Mouse (Mus musculus) lung, adult 18-20 months (tissue): ENCODE measurements around the gene Vps51.

ENCODE experiments used
- DNase-seq, 2 experiments: peaks; one replicate each; pipeline ENCODE4 v3.0.0; 2022; ENCODE audit warnings: mixed read lengths in 2 of 2

Vps51 gene

DNA sequence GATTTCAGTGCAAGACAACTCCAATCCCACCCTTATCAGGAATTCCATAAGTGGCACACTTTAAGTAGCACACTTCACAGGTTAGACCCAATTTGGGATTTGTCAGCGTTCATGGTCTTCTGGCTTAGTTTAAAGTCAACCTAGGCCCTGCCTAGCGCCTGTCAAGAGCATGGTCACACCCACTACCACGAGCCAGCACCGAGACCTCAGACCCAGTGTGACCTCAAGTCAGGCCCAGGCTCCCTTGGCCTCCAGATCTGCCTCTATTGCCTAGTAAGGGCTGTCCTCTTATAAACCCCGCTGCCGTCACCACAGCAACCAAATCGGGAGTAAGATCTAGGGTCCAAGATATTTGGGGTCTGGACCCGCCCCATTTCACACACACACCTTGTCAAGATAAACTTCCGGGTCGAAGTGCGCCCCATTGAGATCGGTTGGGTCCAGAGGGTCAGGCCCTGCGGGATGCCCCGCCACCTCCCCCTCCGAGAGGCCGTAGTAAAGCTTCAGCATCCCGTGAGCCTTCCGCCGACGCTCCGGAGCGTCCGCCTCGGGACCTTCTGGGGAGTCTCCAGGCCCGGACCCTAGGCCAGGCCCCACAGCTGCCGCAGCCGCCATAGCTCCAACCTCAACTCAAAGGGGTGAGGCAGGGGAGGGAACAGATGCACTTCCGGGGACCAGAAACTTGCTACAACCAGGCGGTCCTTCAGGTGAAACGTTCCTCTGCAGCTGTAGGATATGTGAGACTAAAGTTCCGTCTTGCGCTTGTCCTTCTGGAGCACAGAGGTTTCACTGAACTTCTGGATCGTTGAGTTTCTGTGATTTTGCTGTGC is at the start of gene Vps51:
Vps51 (minus strand) TSS at position 668 of the 830 bp plus-strand sequence.
- peak; percentile 88 to 90 for DNase-seq

DNA sequence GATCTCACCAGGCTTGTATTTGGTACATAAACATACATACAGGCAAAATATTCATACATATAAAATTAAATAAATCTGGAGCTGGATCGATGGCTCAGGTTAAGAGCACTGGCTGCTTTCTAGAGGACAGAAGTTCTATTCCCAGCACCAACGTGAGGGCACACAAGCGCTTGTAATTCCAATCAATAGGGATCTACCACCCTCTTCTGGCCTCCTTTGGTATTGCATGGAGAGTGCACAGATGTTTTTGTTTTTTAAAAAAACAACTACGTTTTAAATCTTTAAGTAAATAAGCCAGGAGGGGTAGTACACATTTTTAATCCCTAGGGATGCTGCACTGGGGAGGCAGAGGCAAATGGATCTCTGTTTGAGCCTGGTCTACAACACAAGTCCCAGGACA is 49.3 kb upstream of the Vps51 start:
- DNase-seq, result peak in 1 of 2 experiments; percentile 56

DNA sequence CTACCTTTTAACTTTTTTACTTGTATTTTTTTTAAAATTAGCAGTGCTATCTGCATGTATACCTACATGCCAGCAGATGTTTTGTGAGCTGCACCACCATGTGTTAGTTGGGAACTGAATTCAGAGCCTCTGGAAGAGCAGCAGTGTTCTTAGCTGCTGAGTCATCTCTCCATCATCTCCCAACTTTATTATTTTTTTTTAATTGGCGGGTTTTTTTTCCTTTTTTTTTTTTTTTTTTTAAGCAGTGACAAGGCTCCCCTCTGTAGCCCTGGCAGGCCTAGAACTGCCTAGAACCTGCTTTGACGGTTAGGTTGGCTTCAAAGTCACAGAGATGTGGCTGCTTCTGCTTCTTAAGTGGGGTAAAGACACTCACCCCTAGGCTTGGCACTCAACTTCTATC is 47.9 kb upstream of the Vps51 start:
- DNase-seq, result no peak

DNA sequence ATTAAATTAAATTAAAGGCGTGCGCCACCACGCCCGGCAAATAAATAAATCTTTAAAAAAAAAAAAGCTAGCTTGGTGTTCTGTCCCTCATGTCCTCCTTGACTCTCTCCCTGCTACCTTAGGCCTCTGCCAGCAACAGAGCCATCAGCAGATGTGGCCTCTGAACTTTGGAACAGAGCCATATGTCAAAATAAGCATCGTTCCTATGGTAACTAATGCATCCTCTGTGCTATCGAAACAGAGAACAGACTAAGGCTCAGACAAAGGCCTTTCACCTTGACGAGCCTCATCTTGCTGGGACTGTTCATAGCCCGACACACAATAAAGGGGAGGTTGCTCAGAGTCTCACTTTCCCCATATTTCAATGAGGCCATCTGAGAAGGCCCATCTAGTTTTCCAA is 46.3 kb upstream of the Vps51 start:
- no peak for DNase-seq

DNA sequence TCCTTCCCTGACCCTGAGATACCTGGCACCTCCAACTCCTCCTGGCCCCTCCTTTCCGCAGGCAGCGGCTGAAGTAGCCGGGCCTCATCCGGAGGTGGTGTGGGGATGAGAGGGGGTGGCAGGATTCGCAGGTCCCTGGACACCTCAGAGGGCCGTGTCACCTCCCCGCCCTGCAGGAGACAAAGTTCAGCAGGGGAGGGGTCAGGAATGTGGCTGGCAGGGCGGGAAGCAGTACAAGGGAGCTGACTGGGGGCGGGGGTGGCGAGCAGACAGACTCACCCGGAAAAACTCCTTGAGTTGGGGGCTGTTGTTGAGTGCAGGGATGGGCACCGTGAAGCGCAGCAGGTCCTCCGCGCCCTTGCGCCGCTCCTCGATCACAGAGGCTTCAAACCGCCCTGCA is 44.7 kb upstream of the Vps51 start:
- no peak for DNase-seq

DNA sequence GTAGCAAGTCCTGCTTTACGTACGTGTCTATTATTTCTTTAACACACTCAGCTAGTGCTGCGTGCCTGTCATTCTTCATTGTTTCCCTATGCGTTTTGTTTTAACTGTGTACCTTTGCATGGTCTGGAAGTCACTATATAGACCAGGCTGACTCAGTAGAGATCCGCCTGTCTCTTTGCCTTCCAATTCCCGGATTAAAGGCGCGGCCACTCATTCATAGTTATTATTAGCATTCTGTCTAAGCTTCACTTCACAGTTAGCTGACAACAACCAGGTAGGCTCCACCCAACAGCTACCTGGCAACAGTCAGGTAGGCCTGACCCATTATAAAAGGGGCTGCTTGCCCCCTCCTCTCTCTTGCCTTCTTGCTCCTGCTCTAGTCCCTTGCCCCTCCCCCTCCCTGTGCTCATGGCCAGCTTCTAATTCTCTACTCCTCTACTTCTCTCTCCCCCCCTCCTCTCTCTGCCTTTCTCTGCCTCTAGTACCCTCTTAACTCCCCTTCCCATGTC is 41.7 kb upstream of the Vps51 start:
- DNase-seq, result peak in 1 of 2 experiments; percentile 27

DNA sequence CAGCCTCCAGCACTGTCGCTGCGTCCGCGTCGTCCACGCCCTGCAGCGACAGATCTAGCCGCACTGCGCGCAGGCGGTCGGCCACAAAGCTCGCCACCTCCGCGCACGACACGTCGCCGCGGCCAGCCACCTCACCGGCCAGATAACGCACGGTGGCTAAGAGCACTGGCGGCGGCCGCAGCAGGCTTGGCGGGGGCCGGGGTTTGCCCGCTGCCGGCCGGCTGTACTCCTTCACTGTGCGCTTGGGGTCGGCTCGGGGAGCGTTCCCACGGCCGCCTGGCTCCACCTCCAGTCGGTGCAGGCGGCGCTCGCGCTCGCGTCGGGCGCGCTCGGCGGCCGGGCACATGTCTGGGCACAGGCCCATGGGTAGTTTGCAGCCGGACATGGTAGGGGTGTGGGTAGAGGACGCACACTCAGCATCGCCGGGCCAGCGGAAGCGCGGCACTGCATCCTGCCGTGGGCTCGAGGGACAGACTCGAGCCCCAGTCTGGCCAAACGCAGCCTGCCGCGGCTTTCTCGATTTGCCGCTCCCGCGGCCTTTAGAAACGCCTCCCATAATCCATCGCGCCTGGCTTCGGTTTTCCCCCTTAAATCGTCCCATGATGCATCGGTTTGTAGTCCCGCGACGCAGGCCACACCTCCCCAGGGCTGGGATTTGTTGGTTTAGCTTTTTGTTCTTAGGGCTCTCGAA is 41.1 kb upstream of the Vps51 start, which contains the start of gene Sac3d1:
Sac3d1 (minus strand) TSS at position 665 of the 691 bp plus-strand sequence.
- peak; percentile 92 to 93 for DNase-seq

DNA sequence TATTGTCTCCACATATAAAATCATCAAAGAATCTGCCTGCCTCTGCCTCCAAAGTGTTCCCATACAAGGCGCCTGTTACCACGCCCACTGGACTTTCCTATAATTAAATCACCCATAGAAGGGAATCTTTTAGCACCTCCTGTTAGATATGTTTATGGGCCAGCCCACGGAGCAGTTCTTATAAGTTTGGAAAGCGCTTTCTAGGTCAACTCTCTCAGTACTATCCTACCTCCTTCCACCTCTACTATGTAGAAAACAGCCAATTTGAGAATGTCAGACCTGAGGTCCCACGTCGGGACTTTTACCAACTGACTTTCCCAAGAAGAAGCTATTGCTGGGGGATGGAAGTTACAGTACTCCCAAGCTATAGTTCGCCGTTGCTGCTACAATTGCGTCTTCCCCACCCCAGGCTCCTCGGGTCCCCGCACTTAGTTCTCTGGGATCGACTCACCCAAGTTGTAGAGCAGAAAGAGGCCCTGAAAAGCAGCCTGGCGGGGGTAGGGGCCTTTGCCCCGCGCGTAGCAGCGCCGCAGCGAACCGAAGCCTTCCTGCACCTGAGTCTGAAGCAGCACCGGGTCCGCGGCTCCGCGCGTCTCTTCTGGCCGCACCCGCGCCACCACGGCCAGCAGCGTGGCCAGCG is 40.4 kb upstream of the Vps51 start:
- no peak for DNase-seq

DNA sequence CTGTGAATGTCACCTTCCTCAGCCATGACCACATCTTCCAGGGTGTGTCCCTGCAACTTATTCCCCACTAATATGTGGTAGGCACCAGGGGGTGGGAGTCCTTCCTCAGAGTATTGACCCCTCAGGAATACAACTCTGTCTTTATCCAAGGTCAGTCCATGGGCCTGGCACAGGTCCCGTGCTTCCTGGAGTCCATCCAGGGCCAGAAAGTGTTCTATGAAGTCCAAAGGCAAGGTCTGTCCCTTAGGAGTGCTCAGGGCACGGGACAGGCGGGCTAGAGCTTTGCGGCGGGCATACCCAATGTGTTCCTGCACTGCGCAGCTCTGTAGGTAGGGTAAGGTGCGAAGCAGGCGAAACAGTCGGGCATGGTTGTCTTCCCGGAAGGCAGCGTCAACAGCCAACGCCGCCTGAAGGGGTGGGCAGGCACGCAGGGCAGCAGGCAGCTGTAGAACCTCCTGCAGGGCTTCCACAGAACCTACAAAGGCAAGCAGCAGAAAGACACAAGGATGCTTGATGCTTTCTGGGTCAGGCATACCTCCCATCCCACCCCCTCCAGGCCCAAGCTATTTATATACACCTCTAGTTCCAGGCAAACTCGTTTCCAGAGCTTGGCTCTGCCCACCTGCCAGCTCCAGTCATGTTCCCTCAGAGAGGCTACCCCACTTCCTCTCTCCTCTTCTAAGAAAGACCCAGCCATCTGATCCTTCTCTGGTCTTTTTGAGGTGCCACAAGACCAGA is 39.3 kb upstream of the Vps51 start:
- DNase-seq, result no peak

DNA sequence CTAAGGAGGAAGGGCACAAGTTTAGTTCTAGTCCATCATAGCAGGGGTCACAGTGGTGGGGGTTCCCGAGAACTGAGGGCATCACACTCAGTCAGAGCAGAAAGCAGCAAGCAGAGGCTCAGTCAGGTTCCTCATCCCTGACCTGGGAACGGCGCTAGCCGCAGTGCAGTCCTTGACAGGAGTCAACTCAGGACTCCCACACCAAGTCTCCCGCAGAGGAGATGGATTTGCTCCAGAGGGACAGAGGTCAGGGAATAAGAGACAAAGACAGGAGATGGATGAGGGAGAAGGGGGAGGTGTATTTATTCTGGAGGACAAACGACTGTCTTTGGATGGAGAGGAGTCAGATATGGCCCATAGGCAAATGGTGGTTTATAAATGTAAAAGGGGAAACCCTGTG is 36.1 kb upstream of the Vps51 start:
- DNase-seq, result no peak

DNA sequence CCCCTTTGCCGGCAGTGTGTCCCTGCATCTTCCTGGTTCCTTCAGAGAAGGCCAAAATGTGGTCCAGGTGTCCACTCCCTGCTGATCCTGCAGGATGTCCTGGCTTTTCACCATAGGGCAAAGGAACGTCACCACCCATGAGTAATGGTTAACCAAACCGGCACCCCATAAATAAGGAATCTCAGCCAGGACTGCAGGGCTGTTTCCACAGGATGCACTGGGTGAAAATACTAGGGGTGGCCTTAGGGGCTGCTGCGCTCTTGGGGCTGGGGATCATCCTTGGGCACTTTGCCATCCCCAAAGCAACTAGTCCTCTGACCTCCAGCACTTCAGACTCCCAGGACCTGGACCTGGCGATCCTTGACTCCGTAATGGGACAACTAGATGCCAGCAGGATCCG is 28.6 kb upstream of the Vps51 start, which contains the start of gene Naaladl1:
Naaladl1 (plus strand) TSS at position 197 of the 400 bp plus-strand sequence.
- DNase-seq, result no peak

DNA sequence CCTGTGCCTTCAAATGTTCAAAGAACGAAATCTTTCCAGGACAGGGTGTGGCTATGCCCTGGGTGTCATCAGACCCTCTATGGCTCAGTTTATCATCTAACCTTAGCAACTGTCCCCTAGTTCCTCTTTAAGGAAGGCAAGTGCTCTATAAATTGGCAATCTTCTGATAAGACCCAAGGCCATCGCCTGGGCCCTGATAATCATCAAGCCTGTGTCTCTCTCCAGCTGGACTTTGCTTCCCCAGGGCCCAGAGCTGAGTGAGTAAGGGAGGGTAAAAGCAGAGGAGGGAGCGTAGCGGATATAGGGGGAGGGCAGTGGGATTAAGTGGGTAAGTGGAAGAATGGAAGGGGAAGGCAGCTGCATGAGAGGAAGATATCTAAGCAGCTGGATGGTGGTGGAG is 27.4 kb upstream of the Vps51 start:
- DNase-seq, result no peak

DNA sequence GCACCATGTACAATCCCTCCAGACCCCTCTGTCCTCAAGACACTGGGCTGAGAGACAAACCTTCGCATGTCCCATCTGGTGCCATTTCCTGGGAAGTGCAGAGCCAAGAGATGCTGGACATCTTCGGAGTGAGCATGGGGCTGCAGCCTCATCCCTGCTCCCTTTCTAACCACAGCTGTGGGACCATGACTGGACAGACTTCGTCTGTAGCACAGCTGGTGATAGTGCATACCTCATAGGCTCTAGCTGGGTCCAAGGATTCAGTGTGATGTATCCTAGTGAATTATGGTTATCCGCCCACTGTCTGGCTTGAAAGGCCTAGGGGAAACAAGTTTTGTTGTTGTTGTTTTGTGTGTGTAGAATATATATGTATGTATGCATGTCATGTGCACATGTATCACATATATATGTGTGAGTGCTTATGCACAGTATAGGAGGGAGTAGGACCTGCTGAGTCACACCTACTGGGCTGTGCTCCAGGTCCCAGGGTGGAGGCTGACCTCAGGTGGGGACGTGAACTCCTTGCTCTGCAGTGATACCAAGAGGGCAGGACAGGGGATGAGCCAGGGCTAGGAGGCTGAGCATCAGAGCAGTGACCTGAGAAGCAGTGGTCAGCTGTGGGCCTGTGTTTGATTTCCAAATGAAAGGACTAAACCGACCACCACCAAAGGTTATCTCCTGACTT is 25.3 kb upstream of the Vps51 start:
- no peak for DNase-seq

DNA sequence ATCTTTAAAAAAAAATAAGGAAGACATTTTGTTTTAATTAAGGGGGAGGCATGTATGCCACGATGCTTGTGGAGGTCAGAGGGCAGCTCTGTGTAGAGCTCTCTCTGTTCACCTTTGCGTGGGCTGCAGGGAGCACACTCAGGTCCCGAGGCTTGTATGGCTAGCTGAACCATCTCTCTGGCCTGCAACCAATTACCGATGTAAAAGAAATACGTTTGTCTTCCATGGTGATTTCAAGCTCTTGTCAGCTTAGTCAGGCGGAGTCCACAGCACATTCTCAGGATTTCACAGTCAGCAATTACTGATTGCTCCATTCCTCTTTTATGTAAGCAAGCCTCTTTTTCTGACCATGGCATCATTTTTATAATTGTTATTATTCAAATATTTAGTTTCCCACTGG is 24.2 kb upstream of the Vps51 start:
- no peak for DNase-seq

DNA sequence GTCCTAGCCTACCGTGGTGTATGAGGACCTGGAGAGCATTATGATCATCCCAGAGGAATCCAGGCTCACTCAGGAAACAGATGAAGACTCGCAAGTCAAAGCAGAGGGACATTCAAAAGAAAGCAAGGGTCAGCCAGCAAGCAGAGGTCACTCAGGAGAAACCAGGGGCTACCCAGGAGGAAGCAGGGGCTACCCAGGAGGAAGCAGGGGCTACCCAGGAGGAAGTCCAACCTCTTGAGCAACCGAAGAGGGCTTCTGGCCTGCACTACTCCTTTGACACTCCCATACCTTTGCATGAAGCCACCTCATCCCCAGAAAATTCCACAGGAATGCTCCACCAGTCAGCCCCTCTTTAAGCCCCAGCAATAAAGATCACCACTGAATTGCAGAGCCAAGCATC is 20.8 kb upstream of the Vps51 start:
- no peak for DNase-seq

DNA sequence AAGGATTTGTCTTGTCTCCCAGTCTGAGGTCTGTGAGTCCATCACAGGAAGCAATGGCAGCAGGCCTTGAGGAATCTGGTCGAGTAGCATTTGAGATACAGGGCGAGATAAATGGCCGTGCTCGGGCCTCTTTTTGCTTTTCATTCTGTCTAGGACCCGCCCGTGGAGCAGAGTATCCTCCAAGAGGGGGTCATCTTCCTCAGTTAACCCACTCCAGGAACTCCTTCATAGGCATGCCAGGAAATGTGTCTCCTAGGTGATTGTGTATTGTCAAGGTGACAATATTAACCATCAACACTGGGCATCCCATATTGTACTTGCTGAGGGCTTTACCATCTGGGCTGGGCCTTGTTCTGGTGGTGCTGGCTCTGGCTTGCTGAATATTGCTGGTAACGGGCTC is 17.1 kb upstream of the Vps51 start, which contains the start of gene AC131692.1:
AC131692.1 (plus strand) TSS at position 301 of the 400 bp plus-strand sequence.
- no peak for DNase-seq

DNA sequence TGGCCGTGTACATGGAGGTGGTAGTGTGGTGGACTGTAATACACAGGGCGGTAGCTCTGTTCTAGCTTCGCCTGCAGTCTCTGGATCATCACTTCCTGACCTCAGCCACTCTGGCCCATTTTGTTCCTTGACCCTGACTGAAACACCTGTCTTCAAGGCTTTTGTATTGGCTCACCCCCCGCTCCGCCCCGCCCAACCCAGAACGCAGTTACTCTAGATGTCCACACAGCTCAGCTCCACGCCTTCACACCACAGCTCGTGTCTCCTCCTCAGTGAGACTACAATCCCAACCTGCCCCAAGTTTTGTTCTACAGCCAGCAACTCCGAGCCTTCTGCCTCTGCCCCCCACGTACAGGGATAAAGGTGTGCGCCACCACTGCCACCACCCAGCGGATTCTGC is 11.8 kb upstream of the Vps51 start:
- no peak for DNase-seq

DNA sequence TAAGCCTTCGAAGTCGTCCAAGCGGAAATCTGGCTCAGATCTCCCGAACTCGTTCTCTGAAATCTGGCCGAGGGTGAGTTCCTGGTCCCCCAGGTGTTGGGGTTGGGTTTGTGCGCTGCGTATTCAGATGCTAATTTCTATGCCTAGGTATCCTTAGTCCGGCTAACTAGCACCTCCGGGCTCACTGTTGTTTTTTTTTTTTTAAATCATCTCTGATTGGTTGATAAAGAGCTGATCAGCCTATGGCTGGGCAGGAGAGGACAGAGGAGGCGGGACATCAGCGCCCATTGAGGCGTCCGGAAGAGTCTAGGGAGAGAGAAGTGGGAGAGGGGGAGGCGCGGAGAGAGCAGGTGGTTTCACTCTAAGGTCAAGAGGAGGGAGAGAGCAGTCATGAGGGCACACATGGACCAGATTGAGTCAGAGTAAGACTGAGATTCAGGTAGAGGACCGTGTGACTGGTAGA is 8.4 kb upstream of the Vps51 start:
- peak; percentile 47 to 54 for DNase-seq

DNA sequence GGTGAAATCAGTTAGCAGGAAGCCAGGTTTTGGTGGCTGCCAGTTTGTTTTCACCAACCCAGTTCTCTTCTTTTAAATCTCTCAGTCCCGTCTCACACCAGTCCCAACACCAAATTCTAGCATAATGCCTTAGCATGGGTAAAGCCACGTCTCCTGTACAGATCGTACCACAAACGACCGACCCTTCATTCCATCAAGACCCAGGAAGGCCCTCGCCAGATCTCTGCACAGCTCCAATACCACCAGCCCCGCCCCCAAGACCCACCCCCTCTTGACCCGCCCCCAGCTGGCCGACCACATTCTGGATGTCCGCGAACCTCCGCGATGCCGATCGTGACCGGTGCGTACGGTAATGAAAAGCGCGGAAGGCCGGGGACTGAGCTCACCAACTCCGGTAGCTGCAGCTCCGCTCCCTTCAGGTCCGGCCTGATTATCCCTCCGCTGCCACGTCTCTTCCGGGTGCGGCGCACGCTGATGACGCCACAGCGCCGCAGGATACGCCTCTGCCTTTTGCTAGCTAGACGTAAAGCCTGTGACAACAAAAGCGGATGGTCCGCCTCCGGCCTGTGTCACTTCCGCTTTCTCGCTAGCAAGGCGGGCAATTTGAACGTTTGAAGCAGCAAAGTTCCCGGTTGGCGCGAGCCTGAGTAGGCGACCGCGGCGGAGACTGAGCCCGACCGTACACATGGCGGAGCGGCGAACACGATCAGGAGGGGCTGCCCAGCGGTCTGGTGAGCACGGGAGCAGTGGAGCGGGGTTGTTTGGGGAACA is 7.6 kb upstream of the Vps51 start, which contains the start of the genes Zfpl1 and Cdca5:
Zfpl1 (minus strand) TSS at position 479 of the 771 bp plus-strand sequence.
Cdca5 (plus strand) TSS at position 506 of the 771 bp plus-strand sequence.
- peak; percentile 96 to 97 for DNase-seq

DNA sequence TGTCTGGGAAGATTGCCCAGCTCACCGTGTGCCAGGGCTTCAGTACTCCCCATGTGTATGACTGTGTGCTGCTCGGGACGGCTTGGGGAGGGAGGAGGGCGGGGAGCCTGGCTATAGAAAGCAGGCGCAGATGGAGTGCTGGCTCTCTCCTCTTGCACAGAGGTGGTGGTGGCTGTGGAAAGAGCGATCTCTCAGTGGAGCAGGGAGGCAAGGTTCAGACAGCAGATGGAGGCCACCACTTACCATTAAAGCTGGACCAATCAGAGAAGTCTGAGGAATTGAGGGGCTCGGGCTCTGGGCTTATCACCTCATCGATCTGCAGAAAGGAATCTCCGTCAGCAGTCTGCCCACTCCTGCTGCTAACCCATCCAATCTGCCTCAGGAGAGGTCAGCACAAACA is 5.1 kb upstream of the Vps51 start, which contains the start of gene Gm28374:
Gm28374 (minus strand) TSS at position 101 of the 400 bp plus-strand sequence.
- no peak for DNase-seq
